Mouse (Mus musculus) right cerebral cortex, postnatal 4 days (tissue): ENCODE data around the gene Vsig10l.

Experiments
- DNase-seq: peaks from one replicate; pipeline ENCODE4 v3.0.0-alpha.2; 2022

The Vsig10l gene

DNA sequence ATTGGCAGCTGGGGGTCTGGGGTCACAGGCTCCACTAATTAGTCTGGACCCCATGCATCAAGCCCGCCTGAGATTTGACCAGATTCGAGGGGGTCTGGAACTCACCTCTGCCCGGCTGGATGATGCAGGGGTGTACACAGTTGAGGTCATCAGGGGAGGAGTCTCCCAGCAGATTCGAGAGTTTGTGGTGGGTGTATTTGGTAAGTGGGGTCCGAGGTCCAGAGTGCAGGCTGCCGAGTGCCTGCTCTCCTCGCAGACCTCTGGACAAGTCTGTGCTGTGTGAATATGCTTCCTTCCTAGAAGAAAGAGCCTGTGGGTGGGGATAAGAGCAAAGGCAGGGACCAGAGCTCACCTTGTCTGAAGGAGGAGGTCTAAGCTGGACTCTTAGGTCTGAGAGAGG lies 1.0 kb downstream of the Vsig10l start:
- DNase-seq = no peak

DNA sequence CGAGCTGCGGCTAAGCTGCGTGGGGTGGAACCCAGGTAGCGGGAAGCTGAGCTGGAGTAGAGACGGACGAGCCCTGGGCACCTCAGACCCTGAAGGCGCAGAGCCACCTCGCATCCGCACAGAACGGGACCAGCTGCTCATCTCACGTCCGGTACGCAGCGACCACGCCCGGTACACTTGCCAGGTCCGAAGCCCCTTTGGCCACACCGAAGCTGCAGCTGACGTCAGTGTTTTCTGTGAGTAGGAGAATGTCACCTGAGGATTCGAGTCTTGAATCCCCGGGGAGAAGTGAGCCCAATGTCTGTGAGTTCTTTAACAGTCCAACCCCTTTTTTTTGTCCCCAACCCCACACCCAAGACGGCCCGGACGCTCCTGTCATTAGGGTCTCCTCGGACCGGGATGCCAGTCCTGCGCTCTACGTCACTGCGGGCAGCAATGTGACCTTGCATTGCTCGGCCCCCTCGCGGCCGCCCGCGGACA lies 2.0 kb downstream of the Vsig10l start:
- no peak for DNase-seq

DNA sequence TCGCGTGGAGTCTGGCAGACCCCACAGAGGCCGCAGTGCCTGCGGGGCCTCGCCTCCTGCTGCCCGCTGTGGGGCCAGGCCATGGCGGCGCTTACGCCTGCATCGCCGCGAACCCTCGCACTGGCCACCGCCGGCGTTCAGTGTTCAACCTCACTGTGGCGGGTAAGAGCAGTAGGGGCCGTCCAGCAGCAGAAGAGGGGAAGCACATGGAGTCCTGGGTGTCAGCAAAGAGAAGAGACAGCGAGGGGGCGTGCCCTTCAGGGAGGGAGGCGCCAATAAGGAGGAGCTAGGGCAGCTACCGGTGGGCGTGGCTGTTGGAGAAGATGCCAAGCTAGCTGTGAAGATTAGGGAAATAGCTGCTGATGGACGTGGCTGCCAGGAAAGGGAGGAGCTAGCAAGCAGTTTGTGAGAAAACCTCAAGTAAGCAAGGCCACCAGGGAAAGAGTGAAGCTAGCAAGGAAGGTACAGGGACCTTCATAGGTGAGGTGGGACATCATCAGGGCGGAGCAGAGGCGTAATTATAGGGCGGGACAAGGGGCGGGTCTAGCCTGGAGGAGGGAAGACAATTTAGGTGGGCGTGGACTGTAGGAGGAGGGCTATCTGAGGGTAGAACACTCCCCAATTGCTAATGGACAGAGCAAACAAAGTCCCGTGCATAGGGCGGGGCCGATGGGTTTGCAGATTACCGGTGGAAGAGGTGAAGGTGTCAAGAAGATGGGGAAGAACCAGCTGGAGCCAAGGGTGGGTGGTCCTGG lies 2.6 kb downstream of the Vsig10l start:
- peak; percentile 76 for DNase-seq

- peak; percentile 88 for DNase-seq
Observed at GRCm38 (mm10) chr7:43466099-43466694, 3.2 kb downstream of the Vsig10l start.

- peak; percentile 52 for DNase-seq
Observed at GRCm38 (mm10) chr7:43470373-43470772, 7.4 kb downstream of the Vsig10l start.

DNA sequence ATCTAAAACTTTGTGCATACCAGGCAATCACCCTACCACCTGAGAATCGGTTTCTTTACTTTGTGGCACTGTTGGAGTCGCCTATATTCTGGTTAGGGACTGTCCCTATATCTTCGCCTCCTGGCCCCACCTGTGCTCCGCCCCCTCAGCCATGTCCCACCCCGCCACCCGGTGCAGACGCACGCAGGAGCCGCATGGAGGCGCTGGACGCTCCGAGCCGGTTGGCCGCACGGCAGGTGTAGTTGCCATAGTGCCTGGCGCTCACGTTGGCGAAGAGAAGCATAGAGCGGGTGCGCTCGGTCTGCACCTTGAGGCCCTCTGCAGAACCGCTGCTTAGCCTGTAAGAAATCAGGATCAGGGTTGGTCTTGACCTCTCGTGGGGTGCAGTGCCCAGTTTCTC lies 12.8 kb downstream of the Vsig10l start:
- DNase-seq = no peak

DNA sequence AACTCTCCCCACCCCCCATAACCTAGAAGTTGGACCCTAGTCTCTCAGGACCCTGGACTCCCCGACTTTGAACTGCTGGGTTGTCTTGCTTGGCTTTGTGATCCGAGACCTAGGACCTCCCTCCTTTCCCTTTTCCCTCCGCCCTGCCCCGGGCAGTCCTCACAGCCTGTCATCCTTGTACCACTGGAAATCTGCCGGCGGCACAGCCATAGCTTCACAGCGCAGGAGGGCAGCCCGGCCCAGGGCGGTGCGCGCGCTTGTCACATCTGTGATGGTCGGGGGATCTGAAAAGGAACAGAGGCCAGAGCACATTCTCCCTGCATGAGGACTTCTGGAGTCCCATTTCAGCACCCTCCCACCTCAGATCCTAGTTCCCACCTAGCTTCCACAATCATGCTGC lies 13.4 kb downstream of the Vsig10l start:
- DNase-seq = no peak

GRCm38 (mm10) chr7:43481191-43481590 lies 18.2 kb downstream of the Vsig10l start:
- no peak for DNase-seq

GRCm38 (mm10) chr7:43482090-43482716 lies 19.3 kb downstream of the Vsig10l start:
- peak; percentile 64 for DNase-seq

GRCm38 (mm10) chr7:43483236-43483635 lies 20.3 kb downstream of the Vsig10l start:
- no peak for DNase-seq

- no peak for DNase-seq
Observed at GRCm38 (mm10) chr7:43488646-43489045, 25.7 kb downstream of the Vsig10l start.

- peak; percentile 42 for DNase-seq
Observed at GRCm38 (mm10) chr7:43489631-43490125, 26.7 kb downstream of the Vsig10l start, which contains the start of gene Iglon5. Gene Iglon5, minus strand, starts transcription at chr7:43490075.

DNA sequence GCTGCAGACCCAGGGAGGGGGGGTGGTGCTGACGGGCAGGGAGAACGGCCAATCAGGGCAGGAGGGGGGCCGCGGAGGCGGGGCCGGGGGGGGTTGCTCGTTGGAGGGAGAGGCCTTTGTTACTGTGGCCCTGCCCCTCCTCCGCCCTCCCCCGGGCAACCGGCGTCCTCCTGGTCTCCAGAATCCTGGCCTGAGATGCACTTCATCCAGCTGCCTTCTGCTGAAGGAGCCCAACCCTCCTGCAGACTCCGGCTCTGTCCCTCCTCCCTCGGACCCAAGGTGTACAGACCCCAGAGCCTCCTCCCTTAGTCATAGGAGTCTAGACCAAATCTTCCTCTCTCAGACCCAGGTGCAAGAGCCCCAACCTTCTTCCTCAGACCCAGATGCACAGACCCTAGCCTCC lies 27.2 kb downstream of the Vsig10l start:
- peak; percentile 90 for DNase-seq

DNA sequence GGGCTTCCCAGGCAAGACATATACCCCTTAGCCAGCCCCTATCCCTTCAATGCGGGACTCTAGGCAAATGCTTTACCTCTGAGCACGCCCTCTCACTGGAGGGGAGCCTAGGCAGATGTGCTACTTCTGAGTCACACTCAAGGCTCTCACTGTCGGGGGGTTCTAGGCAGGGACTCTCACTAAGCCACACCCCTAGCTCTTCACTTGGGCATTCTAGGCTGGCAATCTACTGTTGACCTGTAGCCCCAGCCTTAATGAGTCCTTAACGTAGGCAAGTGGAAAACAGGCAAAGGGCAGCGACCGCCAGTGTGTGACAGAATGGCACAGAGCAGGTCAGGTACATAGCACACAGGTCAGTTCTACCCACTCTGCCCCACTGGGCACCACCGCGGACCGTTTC lies 27.9 kb downstream of the Vsig10l start:
- no peak for DNase-seq

- peak; percentile 64 for DNase-seq
Observed at GRCm38 (mm10) chr7:43495343-43496021, 32.5 kb downstream of the Vsig10l start.

DNA sequence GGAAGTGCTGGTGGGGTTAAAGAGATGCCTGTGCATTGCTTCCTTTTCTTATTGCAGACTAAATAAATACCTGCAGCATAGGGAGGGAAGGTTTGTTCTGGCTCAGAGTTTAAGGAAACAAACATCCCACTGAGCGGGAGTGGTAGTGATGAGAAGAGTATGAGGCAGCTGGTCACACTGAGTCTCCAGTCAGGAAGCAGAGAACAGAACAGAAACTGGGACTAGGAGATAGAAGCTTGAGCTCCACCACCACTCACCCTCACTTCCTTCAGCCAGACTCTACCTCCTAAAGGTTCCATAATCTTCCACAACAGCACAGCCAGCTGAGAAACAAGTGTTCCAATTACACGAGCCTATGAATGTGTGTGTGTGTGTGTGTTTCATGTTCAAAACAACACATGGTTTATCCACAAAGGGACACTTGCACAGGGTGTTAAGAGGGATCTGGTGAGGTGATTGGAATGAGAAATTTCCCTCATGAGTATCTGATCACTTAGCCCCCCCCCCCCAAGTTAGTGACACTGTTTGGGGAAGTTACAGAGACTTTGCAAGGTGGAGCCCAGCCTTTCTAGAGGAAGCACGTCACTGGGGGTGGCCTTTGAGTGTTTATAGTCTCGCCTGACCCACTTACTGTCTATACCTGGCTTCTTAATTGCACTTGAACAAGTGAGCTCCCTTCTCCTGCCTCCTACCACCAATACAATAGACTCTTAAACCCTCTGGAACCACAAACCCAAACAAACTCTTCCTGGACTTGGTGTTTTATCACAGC lies 48.9 kb downstream of the Vsig10l start:
- no peak for DNase-seq

DNA sequence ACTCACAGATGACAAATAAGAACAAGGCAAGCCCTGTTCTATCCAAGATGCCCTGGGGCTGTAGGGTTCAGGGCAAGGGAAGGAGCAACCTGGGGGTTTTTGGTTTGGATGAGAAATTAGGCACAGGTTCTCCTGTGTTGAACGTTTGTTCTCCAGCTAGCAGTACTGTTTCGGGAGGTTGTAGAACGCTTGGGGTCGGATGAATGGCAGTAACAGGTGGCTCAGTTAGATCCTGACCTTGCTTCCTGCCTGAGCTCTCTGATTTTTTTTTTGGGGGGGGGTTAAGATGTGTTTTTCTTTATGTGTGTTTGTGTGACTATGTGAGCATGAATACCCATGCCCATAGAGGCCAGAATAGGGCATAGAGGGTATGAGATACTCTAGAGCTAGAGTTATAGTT lies 49.6 kb downstream of the Vsig10l start:
- no peak for DNase-seq

DNA sequence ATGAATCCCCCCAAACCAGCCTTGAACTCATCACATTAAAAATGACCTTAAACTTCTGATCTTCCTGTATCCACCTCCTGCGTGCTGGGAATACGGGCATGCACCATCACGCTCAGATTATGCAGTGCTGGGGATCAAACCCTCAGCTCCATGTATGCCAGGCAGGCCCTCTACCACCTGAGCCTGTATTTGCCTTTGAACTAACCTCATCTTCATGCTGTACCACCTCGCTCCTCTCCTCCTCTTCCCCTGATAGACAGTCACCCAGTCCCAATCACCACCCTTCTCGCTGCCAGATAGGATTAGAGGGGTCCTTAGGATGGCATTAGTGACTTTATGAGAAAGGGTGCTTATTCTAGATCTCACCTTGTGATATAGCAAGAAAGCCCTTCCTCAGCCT lies 52.1 kb downstream of the Vsig10l start:
- no peak for DNase-seq

DNA sequence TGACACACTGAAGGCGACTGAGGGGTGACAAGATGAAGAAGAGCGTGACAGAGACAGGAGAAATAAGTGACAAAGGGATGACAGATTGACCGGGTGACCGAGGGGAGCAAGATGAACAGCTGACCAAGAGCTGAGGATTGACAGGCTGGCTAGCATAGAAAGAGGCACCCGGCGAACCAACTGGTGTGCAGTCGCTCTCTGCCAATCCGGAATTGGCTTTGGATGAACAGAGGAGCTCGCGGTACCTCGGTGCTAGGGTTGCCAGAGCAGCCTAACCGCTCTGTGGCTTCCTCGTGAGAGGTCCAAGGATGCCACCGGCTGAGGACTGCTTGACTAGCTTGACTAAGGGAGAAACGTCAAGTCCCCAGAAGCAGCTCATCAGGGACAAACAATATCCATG lies 55.4 kb downstream of the Vsig10l start:
- no peak for DNase-seq
